Mouse (Mus musculus): ENCODE measurements at regions not wholly inside any gene's neighbourhood (a gene's known extent, or its start where the extent isn't known, plus 50 kb on each side); places are given as distances from the start of the nearest gene placed in this dataset.

- no peak for DNase-seq (ENCODE audit: low spot score in 2 of 2)
These were observed 65.7 kb upstream of the Thpo start for GRCm38 (mm10) chr16:20800038-20800437.

- no peak for DNase-seq (ENCODE audit: low spot score in 2 of 2)
These were observed 63.8 kb upstream of the Thpo start for GRCm38 (mm10) chr16:20798115-20798514.

- DNase-seq (ENCODE audit: low spot score in 2 of 2), result no peak
These were observed 60.4 kb upstream of the Thpo start for GRCm38 (mm10) chr16:20794721-20795120.

Measured in spleen, postnatal 14 days (tissue).